ENCODE assay signal across 11 mouse cellular contexts in the genomic region with DNA sequence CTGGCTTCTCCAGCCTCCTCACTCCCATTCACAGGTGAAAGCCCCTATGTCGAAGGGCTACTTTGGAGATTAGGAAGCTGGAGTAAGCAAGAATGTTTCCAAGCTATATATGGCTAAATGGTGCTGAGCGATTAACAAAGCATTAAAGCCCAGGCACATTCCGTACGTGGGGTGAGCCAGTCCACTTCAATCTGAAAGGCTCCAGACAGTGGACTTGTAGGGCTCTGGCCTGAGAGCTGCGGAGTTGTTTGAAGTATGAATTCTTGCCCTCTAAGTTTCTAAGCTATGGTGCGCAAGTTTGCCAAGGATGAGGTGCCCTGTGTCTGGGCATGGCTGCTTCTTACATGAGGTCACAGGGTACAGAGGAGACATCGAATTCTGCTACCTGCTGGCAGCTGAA.
"Had no signal": no experiment of that assay in that cellular context is flagged by ENCODE, and none has a peak within 500 bp of the region (broad histone marks: within the 10 kb centered on the region; RNA-seq: fewer than 3 reads in every experiment).

No protein-coding gene starts in this region.

- H3K4me2 ChIP-seq: liver, embryonic 11.5 days; liver, embryonic 15.5 days; midbrain, embryonic 13.5 days; neural tube, embryonic 15.5 days; stomach, embryonic 15.5 days had no signal

- H3K9me3 ChIP-seq: limb, embryonic 10.5 days; liver, embryonic 15.5 days; midbrain, embryonic 13.5 days; neural tube, embryonic 15.5 days; stomach, embryonic 15.5 days had no signal

- H3K4me1 ChIP-seq: limb, embryonic 10.5 days; liver, embryonic 15.5 days; midbrain, embryonic 13.5 days; neural tube, embryonic 15.5 days; stomach, embryonic 15.5 days had no signal

- H3K36me3 ChIP-seq: limb, embryonic 10.5 days; liver, embryonic 15.5 days; midbrain, embryonic 13.5 days; neural tube, embryonic 15.5 days; stomach, embryonic 15.5 days had no signal

- H3K27me3 ChIP-seq: liver, embryonic 15.5 days; stomach, embryonic 15.5 days had no signal

- H3K4me3 ChIP-seq: left cerebral cortex, adult 2 months; limb, embryonic 10.5 days; liver, embryonic 15.5 days; midbrain, embryonic 13.5 days; neural tube, embryonic 15.5 days; stomach, embryonic 15.5 days had no signal

- H3K27ac ChIP-seq: hindbrain, postnatal 0 days; left cerebral cortex, adult 2 months; limb, embryonic 10.5 days; liver, embryonic 15.5 days; midbrain, embryonic 13.5 days; neural tube, embryonic 15.5 days; stomach, embryonic 15.5 days had no signal

- H3K9ac ChIP-seq: liver, embryonic 15.5 days; midbrain, embryonic 13.5 days; neural tube, embryonic 15.5 days; stomach, embryonic 15.5 days had no signal

- ATAC-seq: hindbrain, postnatal 0 days; midbrain, embryonic 13.5 days had no signal

- DNase-seq: kidney, adult 9 months; kidney, postnatal 10 days; thymus, postnatal 4 days had no signal
